Mouse (Mus musculus) heart, adult 11 months (tissue): ENCODE measurements around the gene Calcoco1.

Source experiments
- DNase-seq: peaks from one replicate; pipeline ENCODE4 v3.0.0; 2022

Calcoco1 gene

DNA sequence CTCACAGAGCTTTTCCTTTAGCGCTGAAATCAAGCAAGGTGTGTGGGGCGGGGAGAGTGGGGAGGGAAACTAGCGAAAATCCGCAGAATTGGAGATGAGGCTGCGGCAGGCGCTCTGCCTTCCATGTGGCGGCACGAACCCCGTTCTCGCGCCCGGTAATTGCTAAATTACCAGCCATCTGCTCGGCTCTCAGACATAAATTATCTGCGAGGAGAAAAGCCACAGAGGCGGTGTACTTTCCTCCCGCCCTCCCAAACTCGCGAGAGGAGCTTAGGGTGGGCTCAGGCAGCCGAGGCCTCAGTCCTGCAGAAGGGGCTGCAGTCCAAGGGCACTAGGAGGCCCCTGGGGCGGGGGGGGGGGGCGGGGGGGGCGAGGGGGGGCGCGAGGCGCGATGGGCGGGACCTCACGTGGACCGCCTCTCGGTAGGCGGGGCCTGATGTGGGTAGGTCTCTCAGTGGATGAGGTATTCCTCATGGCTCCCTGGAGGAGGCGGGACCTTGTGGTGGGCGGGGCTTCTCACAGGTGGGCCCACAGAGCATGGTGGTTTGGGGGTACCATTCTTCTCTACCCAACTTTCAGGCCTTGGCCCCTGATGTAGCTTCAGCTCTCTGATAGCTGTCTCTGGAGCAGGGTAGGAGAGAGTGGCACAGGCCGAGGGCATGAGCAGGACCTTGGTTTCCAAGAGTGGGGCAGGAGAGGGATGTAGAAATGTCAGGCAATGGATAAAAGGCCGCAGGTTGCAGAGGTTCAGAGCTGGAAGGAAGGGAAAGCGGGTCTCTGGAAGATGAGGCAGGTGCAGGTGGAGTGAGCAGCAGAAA lies 14.4 kb upstream of the Calcoco1 start:
- no peak for DNase-seq

DNA sequence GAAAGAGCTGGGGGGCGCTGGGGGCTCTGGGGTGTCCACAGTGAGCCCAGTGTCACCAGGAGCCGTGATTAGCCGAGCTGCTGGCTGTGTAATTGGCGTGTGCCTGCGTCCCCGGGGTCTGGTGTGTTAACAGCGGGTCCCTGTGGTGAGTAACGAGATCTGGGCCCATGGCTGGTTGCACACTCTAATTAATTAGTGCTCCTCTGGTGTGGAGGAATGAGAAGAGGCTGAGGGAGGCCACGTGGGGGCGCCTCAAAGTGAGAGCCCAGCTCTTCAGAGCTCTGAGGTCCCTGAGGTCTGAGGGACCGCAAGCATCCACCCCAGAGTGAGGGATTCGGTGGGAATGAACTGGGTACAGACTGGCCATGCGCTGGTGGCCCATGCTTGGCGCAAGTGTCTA lies 13.1 kb upstream of the Calcoco1 start:
- DNase-seq, result no peak

DNA sequence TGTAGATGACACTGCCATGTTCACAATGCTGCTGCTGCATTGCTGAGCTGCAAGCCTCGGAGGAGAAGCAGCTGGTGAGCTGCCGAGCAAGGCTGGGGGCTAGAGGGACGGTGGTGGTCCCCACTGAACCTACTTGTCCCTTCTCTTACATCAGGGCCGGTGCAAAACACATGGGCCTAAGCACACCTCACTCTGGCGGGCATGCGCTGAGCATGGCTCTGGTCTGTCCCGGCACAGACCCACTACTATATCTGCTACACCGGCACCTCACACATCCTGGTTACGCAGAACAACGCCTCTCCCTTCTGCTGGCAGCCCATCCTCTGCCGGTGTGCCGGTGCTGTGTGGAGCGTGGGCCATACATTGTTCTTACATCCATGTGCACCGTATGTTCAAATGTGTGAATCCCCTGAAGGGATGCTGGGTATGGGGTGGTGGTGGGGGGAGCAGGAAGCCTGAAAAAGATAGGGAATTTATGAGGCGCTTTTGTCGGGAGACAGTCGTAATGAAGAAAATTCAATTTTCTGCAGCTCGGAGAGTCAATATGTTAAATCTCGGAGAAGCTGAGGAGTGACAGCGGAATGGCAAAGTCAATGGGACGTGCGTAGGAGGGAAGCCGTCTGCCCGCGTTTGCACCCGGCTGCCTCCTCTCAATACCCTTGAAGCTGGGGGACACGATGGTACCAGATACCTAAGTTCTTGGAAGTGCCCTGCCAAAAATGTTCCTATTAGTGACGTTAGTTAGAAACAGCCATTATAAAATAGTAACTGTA lies 12.0 kb upstream of the Calcoco1 start:
- DNase-seq, result no peak

GRCm38 (mm10) chr15:102733233-102733632 lies 11.3 kb upstream of the Calcoco1 start:
- DNase-seq, result no peak

DNA sequence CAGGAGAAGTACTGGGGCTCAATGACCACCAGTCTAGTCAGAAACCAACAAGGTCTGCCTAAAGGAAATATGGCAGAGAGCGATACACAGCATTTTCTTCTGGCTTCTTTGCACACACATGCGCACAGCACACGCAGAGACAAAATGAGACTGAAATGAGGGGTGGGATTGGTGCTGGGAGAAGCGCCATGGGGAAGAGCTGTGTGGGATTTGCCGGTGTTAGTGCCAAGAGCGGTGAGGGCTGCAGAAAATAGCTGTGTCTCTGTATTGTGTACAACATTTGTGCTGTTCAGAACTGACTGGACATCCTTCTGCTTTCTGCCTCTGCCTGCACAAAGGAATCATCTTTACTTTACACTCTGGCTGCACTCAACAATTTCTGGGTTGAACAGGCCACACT lies 10.4 kb upstream of the Calcoco1 start:
- no peak for DNase-seq

DNA sequence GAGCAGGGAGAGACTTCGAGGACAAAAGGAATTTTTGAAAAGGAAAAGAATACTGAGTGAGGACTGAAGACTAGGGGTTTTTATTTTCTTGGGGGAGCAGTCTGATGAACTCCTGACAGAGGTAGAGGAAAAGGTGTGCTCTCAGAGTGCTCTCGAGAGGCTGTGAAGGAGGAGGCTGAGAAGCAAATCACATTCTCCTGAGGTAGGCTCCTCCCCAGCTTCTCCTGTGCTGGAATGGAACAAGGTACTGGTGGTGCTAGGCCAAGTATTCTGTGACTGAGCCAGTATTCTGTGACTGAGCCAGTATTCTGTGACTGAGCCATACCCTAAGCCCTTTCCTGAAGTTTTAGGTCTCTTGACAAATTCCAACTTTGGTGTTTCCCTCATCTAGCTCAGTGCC lies 6.0 kb upstream of the Calcoco1 start:
- DNase-seq, result no peak

- DNase-seq, result no peak
Measured at GRCm38 (mm10) chr15:102723358-102724135, 1.6 kb upstream of the Calcoco1 start.

DNA sequence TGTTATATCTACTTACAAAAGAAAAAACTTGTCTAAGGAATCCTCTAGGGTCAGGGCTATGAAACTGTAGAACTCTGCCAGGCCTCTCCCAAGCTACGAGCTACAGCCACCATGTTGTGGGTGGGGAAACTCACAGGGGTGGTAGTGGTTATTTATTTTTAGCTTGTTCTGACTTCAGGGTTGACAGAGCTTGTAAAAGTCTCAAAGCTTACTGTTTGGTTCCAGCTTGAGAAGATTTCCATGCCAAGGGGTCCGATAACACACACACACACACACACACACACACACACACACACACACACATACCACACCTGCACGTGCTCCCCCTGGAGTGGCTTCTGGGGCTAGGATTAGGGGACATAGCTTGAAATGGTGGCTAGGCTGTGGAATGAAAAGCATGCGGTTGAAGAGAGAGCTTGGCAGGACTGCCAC lies 538 bp upstream of the Calcoco1 start:
- no peak for DNase-seq

- no peak for DNase-seq
Measured at GRCm38 (mm10) chr15:102721016-102721898, 721 bp downstream of the Calcoco1 start.

- DNase-seq, result no peak
Measured at GRCm38 (mm10) chr15:102716132-102716531, 5.8 kb downstream of the Calcoco1 start.

DNA sequence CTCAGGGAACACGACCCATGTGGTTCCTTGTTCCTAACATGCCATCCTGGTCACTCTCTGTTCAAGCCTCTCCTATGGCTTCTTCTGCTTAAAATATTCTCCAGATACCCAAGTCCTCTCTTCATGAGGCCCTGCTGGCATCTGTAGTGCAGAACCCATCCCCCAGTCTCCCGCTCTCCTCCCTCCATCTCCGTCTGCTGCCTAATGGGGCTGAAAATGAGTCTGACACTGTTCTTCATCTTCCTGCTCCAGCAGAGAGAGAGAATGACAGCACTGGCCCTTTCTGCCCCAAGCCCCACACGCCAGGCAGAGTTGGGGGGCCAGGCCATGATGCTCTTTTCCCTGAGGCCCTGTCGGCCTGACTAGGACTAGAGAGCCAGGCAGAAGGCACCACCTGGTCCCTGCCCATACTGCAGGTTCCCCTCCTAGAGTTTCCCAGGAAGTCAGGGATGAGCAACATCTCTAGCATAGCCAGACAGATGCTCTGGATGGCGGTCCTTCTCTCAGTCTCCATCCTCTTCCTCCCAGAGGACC lies 14.2 kb downstream of the Calcoco1 start:
- no peak for DNase-seq

- DNase-seq, result no peak
Measured at GRCm38 (mm10) chr15:102705923-102706503, 16.0 kb downstream of the Calcoco1 start.

DNA sequence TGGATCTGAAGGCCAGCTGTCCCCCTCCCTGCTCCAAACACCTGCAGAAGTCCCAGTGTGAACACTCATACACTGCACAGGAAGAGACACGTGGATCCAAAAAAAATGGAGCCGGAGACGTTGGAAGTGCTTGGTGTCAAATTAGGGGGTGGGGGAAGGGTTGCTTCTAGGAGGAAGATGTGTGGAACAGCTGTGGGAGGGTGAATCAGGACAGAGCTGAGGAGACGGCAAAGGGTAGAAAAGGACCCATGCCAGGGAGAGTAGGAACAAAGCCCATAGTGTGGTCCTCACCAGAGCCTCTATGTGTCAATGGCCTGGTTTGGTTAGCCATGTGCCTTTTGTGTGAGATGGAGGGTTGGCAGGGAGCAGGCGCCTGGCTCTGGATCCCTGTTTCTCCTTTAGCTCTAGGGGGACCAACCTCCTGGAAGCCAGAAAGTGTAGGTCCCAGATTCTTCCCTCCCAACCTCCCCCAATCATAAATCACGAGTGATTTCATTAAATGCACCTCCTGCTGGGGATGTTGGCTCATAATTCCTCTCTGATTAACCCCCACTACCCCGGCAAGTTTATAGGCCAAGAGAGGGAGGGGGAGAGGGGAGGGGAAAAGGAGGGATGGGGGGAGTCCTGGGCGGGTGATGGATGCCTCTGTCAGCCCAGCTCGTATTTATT lies 16.6 kb downstream of the Calcoco1 start:
- DNase-seq, result no peak

DNA sequence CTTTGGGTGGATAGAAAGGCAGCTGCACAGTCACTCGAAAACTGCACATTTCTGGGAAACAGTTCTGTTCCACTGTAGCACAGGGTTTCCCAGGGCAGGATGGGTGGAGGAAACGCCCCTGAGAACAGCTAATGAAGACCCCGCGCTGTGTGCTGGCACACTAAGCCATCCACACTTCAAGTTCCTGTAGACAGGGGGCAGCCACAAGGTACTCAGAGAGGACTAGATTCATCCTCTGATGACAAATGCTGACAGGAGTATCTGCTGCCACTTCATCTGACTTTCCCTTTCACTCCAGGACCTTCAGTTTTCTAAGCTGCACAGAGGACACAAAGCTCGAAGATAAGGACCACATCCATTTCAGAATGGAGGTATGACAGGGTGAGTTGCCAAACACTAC lies 17.2 kb downstream of the Calcoco1 start:
- no peak for DNase-seq

DNA sequence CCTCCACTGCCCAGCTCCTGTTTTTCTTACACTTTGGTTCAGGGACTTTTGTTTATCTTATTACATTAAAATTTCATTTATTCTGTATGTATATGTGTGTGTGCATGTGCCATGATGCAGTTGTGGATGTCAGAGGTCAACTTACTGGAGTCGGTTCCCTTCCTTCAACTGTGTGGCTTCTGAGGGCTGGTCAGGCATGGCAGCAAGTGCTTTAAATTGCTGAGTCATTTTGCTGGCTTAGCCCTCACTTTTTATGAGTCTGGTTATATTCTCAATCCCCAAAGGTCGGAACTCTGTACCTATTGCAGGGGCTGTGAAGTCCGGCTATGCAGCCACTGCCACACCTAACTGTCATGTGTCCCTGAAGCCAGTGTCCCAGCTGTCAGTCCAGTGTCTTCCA lies 19.0 kb downstream of the Calcoco1 start:
- no peak for DNase-seq

GRCm38 (mm10) chr15:102698193-102698592 lies 23.8 kb downstream of the Calcoco1 start:
- DNase-seq, result peak; percentile 95

DNA sequence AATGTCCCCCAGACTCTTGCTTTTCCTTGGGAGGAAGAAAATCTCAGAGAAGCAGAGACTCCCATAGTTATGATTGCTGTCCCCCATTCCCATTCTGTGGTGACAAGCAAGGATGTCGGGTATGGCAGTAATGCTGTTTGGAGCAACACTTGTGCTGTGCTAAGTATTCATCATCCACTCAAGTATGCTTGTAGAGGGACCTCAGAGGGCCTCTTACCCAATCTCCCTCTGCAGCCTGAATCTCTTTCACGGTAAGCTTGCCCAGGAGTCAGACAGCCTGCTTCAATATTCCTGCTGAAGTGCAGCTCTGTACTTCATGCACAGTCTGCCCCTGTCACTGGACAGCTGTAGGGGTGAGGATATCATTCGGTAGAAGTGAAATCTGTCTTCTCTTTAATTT lies 25.1 kb downstream of the Calcoco1 start:
- DNase-seq, result no peak

- DNase-seq, result peak; percentile 97
Measured at GRCm38 (mm10) chr15:102693600-102693999, 28.4 kb downstream of the Calcoco1 start.

GRCm38 (mm10) chr15:102692991-102693411 lies 29.0 kb downstream of the Calcoco1 start:
- peak; percentile 93 for DNase-seq

DNA sequence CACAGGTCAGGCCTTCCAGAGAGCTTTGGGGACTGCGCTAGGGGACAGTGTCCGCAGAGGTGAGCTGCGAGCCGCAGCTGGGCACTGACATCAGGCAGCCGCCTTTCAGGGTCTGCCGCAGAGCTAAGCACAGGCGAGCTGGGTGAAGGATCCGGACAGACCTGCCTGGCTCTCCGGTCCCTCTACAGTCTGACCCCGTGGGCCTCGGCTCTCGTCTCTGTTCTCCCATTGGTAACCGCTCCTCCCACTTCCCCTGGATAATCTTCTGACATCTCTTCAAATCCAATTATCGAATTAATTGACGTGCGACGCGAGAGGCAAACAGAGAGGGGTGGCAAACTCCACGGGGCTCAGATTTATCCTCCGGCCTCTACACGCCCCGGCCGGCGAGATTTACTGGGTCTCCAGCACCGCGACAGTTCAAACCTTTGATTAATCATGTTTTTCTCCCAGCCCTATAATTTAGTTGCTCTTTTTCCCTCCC lies 29.6 kb downstream of the Calcoco1 start:
- DNase-seq, result no peak

GRCm38 (mm10) chr15:102685791-102686190 lies 36.2 kb downstream of the Calcoco1 start:
- DNase-seq, result no peak
